Mouse (Mus musculus) B cell, adult 2 months (primary cell): ENCODE results near the gene Ccdc34.

Experiments
- DNase-seq, 2 experiments: peaks; one replicate each; pipeline ENCODE4 v3.0.0; 2022

Ccdc34 gene

GRCm38 (mm10) chr2:110004668-110005067 lies 12.9 kb upstream of the Ccdc34 start:
- no peak for DNase-seq

GRCm38 (mm10) chr2:110005164-110005563 lies 12.5 kb upstream of the Ccdc34 start:
- DNase-seq = no peak

GRCm38 (mm10) chr2:110005596-110006239 lies 11.9 kb upstream of the Ccdc34 start:
- DNase-seq = no peak

DNA sequence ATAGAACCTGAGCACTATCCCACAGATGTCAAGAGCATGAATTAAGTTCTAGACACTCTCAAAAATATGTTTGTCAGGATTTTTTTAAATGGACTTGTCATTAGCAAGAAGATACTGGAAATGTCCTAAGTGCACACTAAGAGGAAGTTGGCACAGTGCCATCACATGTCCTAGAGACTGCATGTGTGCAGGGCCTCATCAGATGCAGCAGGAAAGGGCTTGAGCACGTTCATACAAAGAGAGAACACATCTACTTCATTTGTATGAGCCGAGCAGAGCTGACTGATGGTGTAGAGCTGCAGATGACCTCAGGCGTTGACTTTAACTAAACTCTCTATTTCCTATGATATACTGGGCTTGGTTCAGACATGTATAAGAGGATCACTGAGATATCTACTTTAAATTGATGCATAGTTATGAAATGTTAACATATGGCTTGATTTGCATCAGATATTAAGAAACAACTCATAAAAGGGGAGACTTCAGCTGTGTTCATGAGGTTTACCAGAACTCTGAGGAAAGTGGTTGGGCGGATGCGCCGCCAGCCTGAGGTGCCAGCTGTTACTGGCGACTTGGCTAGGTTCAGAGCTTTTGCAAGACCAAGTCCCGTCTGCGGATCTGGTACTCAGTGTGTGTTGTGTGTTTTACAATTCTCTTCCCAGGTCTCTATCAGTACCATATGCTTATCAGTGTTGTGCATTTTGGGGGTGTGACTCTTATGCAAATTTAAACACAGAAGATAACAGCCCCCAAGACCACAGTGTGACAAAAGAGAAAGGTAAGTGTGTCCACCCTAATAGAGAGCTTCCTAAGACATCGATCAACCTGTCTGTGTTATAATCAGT lies 10.0 kb upstream of the Ccdc34 start:
- no peak for DNase-seq

GRCm38 (mm10) chr2:110009449-110009848 lies 8.2 kb upstream of the Ccdc34 start:
- no peak for DNase-seq

GRCm38 (mm10) chr2:110012184-110012725 lies 5.4 kb upstream of the Ccdc34 start:
- no peak for DNase-seq

GRCm38 (mm10) chr2:110017087-110017486 lies 530 bp upstream of the Ccdc34 start:
- no peak for DNase-seq

GRCm38 (mm10) chr2:110019656-110020055 lies 2.0 kb downstream of the Ccdc34 start:
- no peak for DNase-seq

- DNase-seq = no peak
These were observed 2.8 kb downstream of the Ccdc34 start for GRCm38 (mm10) chr2:110020430-110020829.

- no peak for DNase-seq
These were observed 18.6 kb downstream of the Ccdc34 start for GRCm38 (mm10) chr2:110036265-110036664.

- DNase-seq = no peak
These were observed 19.0 kb downstream of the Ccdc34 start for GRCm38 (mm10) chr2:110036665-110037064.

GRCm38 (mm10) chr2:110037221-110037620 lies 19.6 kb downstream of the Ccdc34 start:
- DNase-seq = no peak

DNA sequence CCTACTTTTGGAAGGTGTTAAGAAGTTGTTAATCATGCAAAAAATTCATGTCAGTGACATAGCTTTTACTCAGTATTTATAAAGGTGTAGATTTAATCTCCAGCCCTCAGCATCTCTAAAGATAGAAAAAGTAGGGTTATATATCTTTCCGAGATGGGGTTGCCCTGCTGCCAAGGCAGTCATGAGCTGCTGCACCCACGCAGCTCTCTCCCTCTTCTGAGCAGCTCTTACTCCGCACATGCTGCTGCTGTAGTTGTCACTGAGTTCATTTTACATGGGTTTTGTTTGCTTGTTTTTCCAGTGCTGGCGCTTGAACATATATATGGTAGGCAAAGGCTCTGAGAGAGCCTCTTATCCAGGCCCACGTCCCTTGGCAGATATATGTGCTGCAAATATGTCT lies 20.7 kb downstream of the Ccdc34 start:
- DNase-seq = no peak

DNA sequence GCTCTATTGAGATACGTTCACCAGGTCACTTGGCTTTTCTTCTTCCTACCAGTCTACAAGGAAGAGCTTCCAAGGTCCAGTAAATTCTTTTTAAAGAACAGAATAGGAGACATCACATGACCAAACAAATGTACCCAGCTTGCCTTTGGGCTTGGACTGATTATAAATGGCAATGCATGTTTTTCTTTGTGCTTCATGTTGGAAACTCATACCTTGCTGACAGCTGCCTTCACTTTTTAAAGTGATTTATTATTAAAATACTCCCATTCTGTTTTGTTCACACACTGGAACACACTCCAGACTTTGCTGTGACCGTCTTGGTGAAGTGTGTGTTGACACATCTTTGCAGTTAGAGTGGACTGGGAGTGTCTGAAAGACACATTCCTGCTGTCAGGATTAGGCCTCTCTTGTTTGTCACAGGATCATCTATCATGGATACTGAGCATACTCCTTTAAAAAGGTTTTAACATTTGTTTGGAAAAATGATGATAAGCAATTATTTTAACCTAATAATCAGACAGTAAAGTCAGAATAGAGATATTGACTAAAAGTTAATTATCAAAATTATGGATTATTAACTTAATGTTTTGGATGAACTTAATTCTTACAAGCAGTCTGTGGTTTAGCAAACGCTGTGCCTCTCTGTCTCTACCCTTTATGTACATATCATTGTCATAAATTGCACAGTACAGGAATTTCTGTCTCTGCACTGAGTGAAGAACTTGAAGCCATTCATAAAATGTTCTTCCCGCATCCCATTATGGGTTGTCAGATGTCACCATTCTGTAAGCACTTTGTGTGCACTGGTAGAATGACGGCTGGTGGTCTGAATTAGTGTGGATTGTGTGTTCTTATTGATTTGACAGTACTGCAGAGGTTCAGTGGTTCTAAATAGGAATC lies 25.5 kb downstream of the Ccdc34 start:
- DNase-seq = no peak

DNA sequence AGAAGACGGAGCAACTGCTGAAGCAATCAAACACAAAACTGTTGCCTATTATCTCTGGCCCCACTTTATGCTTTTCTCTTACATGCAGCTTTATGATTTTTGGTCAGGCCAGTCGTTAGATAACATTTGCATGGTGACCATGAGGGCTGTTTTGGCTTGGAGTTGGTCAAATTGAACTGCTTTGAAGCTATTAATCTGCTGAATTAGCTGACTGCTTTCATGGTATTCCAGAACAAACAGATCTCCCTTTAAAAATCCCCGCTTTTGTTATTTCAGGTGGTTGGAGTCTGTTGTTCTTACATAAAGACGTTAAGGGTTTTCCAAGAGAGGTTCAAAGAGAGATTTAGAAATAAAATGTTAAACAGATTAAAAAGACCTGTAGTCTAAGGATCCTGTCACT lies 40.8 kb downstream of the Ccdc34 start:
- DNase-seq = no peak

GRCm38 (mm10) chr2:110063131-110063530 lies 45.5 kb downstream of the Ccdc34 start:
- DNase-seq = no peak

DNA sequence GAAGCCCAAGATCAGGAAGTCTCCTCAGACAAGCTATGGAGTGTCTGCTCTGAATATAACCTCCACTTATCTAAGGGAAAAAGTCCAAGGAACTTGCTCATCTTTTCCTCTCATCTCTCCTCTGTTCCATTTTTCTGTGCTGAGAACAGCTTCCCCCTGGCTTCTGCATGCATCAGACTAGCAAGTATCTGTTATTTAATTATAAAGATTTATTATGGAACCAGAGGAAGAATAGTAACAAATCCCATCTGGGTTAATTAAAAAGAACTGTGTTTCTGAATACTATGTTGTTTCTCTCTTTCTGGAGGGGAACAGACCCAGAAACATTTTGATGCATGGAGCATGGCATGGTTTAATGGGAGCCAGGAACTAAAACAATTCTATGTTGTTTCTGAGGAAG lies 51.3 kb downstream of the Ccdc34 start:
- DNase-seq = no peak

GRCm38 (mm10) chr2:110073023-110073422 lies 55.4 kb downstream of the Ccdc34 start:
- no peak for DNase-seq

- no peak for DNase-seq
These were observed 57.2 kb downstream of the Ccdc34 start for GRCm38 (mm10) chr2:110074646-110075452.

- no peak for DNase-seq
These were observed 59.6 kb downstream of the Ccdc34 start for GRCm38 (mm10) chr2:110077240-110077639.

- DNase-seq = no peak
These were observed 60.0 kb downstream of the Ccdc34 start for GRCm38 (mm10) chr2:110077655-110078054.

DNA sequence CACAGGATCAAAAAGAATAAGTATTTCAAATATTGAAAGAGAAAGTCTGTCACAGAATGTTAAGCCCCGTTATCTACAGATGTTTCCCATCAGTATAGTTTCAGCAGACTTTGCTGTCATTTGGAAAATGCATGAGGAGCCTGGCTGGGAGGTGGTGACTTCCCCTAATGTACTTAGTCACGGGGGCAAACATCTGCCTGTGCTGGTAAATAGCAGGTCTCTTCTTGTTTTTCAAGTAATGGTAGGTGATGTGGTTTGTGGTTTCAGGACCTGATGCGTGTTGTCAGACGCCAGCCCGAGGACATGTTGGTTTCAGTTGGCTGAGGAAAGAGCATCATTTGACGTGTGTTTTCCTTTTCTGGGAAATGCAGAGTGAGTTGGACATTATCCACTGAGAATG lies 62.9 kb downstream of the Ccdc34 start:
- DNase-seq = no peak
